Mouse (Mus musculus): ENCODE data around the gene Megf6. TPM values are rescaled to one million over a fixed set of nuclear protein-coding genes. Genes with fewer than 3 reads are reported as not detected.
A peak's percentile ranks its signal among the peaks of the same experiment; 100 is the strongest.

Megf6 gene
- total and polyA plus RNA-seq, 2 experiments from 2014 or later: 12.9 to 79.8 TPM

GRCm38 (mm10) chr4:154171931-154172604 lies 1.5 kb downstream of the Megf6 start:
- H3K4me3 ChIP-seq (ENCODE audit: low read depth, low read length): peak overlapping the region; percentile 53
- H3K9me3 ChIP-seq (replicated peaks; ENCODE audit: control insufficient read depth, low read length): no peaks in the 10 kb centered on the region
- H3K9ac ChIP-seq (replicated peaks; ENCODE audit: low read depth, low read length): no peak overlapping the region
- 34% methylated on average over 13 of the region's 13 CpGs for WGBS
- H3K27me3 ChIP-seq (ENCODE audit: control insufficient read depth, insufficient read depth, low read length): peaks cover 53% of the 10 kb centered on the region
- TF ChIP-seq CTCF (IDR thresholded peaks at IDR 0.05; ENCODE audit: low read depth) (no peak), EP300 (IDR thresholded peaks at IDR 0.05; ENCODE audit: low read depth) (no peak)
- H3K4me1 ChIP-seq (ENCODE audit: control insufficient read depth, insufficient read depth): no peaks in the 10 kb centered on the region
- DNase-seq (ENCODE audit: low spot score) (no peak), ATAC-seq (ENCODE audit: insufficient read depth, low read depth) (no peak)
- peak overlapping the region; percentile 71 for H3K4me2 ChIP-seq (ENCODE audit: low read depth, low read length)
- no peaks in the 10 kb centered on the region for H3K36me3 ChIP-seq (replicated peaks; ENCODE audit: control insufficient read depth, insufficient read depth, low read length)
- no peak overlapping the region for H3K27ac ChIP-seq (ENCODE audit: low read depth)

- H3K9ac ChIP-seq (replicated peaks; ENCODE audit: low read depth, low read length): no peak overlapping the region
- 42% methylated on average over 8 of the region's 8 CpGs for WGBS
- H3K4me3 ChIP-seq (ENCODE audit: low read depth, low read length): no peak overlapping the region
- peaks cover 14% of the 10 kb centered on the region for H3K27me3 ChIP-seq (ENCODE audit: control insufficient read depth, insufficient read depth, low read length)
- peak; percentile 62 for ATAC-seq (ENCODE audit: insufficient read depth, low read depth)
- no peak for DNase-seq (ENCODE audit: low spot score)
- TF ChIP-seq CTCF (IDR thresholded peaks at IDR 0.05; ENCODE audit: low read depth): no peak
- TF ChIP-seq EP300 (IDR thresholded peaks at IDR 0.05; ENCODE audit: low read depth): no peak
- H3K36me3 ChIP-seq (replicated peaks; ENCODE audit: control insufficient read depth, insufficient read depth, low read length): no peaks in the 10 kb centered on the region
- no peak overlapping the region for H3K4me2 ChIP-seq (ENCODE audit: low read depth, low read length)
- no peaks in the 10 kb centered on the region for H3K9me3 ChIP-seq (replicated peaks; ENCODE audit: control insufficient read depth, low read length)
- no peaks in the 10 kb centered on the region for H3K4me1 ChIP-seq (ENCODE audit: control insufficient read depth, insufficient read depth)
- H3K27ac ChIP-seq (ENCODE audit: low read depth): no peak overlapping the region
These were observed 6.7 kb downstream of the Megf6 start for GRCm38 (mm10) chr4:154177257-154177656.

- H3K27me3 ChIP-seq (ENCODE audit: control insufficient read depth, insufficient read depth, low read length): no peaks in the 10 kb centered on the region
- DNase-seq (ENCODE audit: low spot score) (no peak), ATAC-seq (ENCODE audit: insufficient read depth, low read depth) (no peak)
- no peak for TF ChIP-seq CTCF (IDR thresholded peaks at IDR 0.05; ENCODE audit: low read depth)
- no peak for TF ChIP-seq EP300 (IDR thresholded peaks at IDR 0.05; ENCODE audit: low read depth)
- H3K4me1 ChIP-seq (ENCODE audit: control insufficient read depth, insufficient read depth): no peaks in the 10 kb centered on the region; the same call in 1 of the 2 replicates
- H3K36me3 ChIP-seq (replicated peaks; ENCODE audit: control insufficient read depth, insufficient read depth, low read length): no peaks in the 10 kb centered on the region
- no peak overlapping the region for H3K27ac ChIP-seq (ENCODE audit: low read depth)
- no peak overlapping the region for H3K9ac ChIP-seq (replicated peaks; ENCODE audit: low read depth, low read length)
- WGBS: 69% methylated on average over 7 of the region's 7 CpGs
- H3K9me3 ChIP-seq (replicated peaks; ENCODE audit: control insufficient read depth, low read length): no peaks in the 10 kb centered on the region
- no peak overlapping the region for H3K4me2 ChIP-seq (ENCODE audit: low read depth, low read length)
- H3K4me3 ChIP-seq (ENCODE audit: low read depth, low read length): no peak overlapping the region
These were observed 10.5 kb downstream of the Megf6 start for GRCm38 (mm10) chr4:154181001-154181400.

GRCm38 (mm10) chr4:154183566-154183965 lies 13.0 kb downstream of the Megf6 start:
- no peak for DNase-seq (ENCODE audit: low spot score)
- peak; percentile 22; the same call in 1 of the 2 replicates for ATAC-seq (ENCODE audit: insufficient read depth, low read depth)
- Histone ChIP-seq H3K4me2 (ENCODE audit: low read depth, low read length) (no peak overlapping the region), H3K36me3 (replicated peaks; ENCODE audit: control insufficient read depth, insufficient read depth, low read length) (no peaks in the 10 kb centered on the region), H3K9ac (replicated peaks; ENCODE audit: low read depth, low read length) (no peak overlapping the region), H3K9me3 (replicated peaks; ENCODE audit: control insufficient read depth, low read length) (no peaks in the 10 kb centered on the region), H3K27ac (ENCODE audit: low read depth) (no peak overlapping the region), H3K4me3 (ENCODE audit: low read depth, low read length) (no peak overlapping the region), H3K4me1 (ENCODE audit: control insufficient read depth, insufficient read depth) (no peaks in the 10 kb centered on the region; the same call in 1 of the 2 replicates), H3K27me3 (ENCODE audit: control insufficient read depth, insufficient read depth, low read length) (no peaks in the 10 kb centered on the region)
- 35% methylated on average over 5 of the region's 5 CpGs for WGBS
- TF ChIP-seq CTCF (IDR thresholded peaks at IDR 0.05; ENCODE audit: low read depth) (no peak), EP300 (IDR thresholded peaks at IDR 0.05; ENCODE audit: low read depth) (no peak)

GRCm38 (mm10) chr4:154185001-154185400 lies 14.5 kb downstream of the Megf6 start:
- Histone ChIP-seq H3K4me1 (ENCODE audit: control insufficient read depth, insufficient read depth) (no peaks in the 10 kb centered on the region; the same call in 1 of the 2 replicates), H3K9me3 (replicated peaks; ENCODE audit: control insufficient read depth, low read length) (no peaks in the 10 kb centered on the region), H3K9ac (replicated peaks; ENCODE audit: low read depth, low read length) (no peak overlapping the region), H3K27me3 (ENCODE audit: control insufficient read depth, insufficient read depth, low read length) (no peaks in the 10 kb centered on the region), H3K4me2 (ENCODE audit: low read depth, low read length) (no peak overlapping the region), H3K4me3 (ENCODE audit: low read depth, low read length) (no peak overlapping the region), H3K27ac (ENCODE audit: low read depth) (no peak overlapping the region), H3K36me3 (replicated peaks; ENCODE audit: control insufficient read depth, insufficient read depth, low read length) (no peaks in the 10 kb centered on the region)
- TF ChIP-seq EP300 (IDR thresholded peaks at IDR 0.05; ENCODE audit: low read depth) (no peak), CTCF (IDR thresholded peaks at IDR 0.05; ENCODE audit: low read depth) (no peak)
- 60% methylated on average over 5 of the region's 5 CpGs for WGBS
- DNase-seq (ENCODE audit: low spot score): no peak
- ATAC-seq (ENCODE audit: insufficient read depth, low read depth): no peak
